ENCODE assay signal across 9 mouse cellular contexts in the genomic region with DNA sequence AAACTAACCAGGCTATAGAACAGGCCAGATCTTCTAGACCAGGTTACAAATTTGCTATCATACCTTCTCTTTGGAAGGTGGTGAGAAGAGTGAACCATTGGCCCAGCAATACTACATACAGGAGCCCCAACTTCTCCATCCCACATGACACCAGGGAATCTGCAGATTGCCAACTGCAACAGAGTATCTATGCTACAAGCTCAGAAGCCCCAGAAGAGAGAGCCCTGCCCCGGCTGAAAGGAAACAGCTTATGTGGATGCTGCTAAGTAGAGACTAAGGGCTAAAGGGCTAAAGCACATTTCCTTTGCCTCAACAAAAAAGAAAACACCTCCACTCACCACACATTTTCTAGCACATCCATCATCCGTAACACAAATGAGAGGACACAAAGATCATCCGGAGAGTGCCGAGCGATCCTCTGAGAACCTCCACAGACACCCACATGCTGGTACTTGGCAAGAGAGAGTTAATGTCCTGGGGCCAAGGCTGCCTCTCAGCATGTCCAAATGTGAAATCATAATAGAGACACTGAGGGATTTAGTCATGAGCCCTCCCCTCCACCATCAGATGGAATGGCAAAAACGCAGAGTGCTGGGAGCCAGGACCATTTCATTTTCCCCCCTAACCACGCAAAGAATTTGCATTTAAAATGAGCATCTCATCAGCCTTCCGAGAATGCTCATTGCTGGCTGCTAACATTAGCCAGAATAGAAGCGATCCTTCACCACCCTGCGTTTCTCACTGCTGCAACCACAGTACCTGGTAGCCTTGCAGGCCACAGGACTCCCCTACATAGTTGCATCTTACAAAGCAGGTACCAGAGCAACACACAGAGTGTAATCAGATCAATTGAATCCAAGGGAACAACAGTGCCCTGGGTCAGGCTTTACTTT. TPM values are rescaled to one million over a fixed set of nuclear protein-coding genes. Genes with fewer than 3 reads are reported as not detected.
DNase-seq lines count a peak whose midpoint lies in the region; ATAC-seq and TF ChIP-seq lines count a peak whose summit lies in the region.
"Had no signal": no experiment of that assay in that cellular context is flagged by ENCODE, and none has a peak within 500 bp of the region (broad histone marks: within the 10 kb centered on the region; RNA-seq: fewer than 3 reads in every experiment).

No protein-coding gene starts in this region.

- no peak overlapping the region for H3K27ac ChIP-seq in lung, embryonic 14.5 days (ENCODE audit: low read depth)
- no peak overlapping the region for H3K27ac ChIP-seq in lung, postnatal 0 days (ENCODE audit: low read length)
- H3K27ac ChIP-seq in hindbrain, embryonic 15.5 days (replicated peaks), result peak overlapping the region; percentile 23
- H3K27ac ChIP-seq in neural tube, embryonic 13.5 days (replicated peaks), result peak overlapping the region; percentile 59
- no peak overlapping the region for H3K27ac ChIP-seq in liver, embryonic 11.5 days (ENCODE audit: low read depth, low read length)

- no peak for TF ChIP-seq CTCF in lung, embryonic 14.5 days (IDR thresholded peaks at IDR 0.05; ENCODE audit: low read depth)
- no peak for TF ChIP-seq CTCF in lung, postnatal 0 days (IDR thresholded peaks at IDR 0.05)

- no peak overlapping the region for H3K4me2 ChIP-seq in lung, embryonic 14.5 days
- H3K4me2 ChIP-seq in lung, postnatal 0 days (replicated peaks; ENCODE audit: low read depth, low read length), result no peak overlapping the region
- H3K4me2 ChIP-seq in hindbrain, embryonic 15.5 days, result peak overlapping the region; percentile 13
- peak overlapping the region; percentile 27 for H3K4me2 ChIP-seq in neural tube, embryonic 13.5 days
- H3K4me2 ChIP-seq in liver, embryonic 11.5 days, result no peak overlapping the region

- no peaks in the 10 kb centered on the region for H3K36me3 ChIP-seq in lung, embryonic 14.5 days (ENCODE audit: insufficient read depth)
- no peaks in the 10 kb centered on the region for H3K36me3 ChIP-seq in lung, postnatal 0 days (ENCODE audit: insufficient read depth, low read length)
- H3K36me3 ChIP-seq in hindbrain, embryonic 15.5 days, result no peaks in the 10 kb centered on the region
- no peaks in the 10 kb centered on the region for H3K36me3 ChIP-seq in neural tube, embryonic 13.5 days
- H3K36me3 ChIP-seq in liver, embryonic 11.5 days (ENCODE audit: control insufficient read depth, insufficient read depth, low read length), result no peaks in the 10 kb centered on the region

- no peaks in the 10 kb centered on the region for H3K9me3 ChIP-seq in lung, embryonic 14.5 days (ENCODE audit: low read depth, low read length)
- H3K9me3 ChIP-seq in lung, postnatal 0 days (ENCODE audit: low read length), result no peaks in the 10 kb centered on the region
- no peaks in the 10 kb centered on the region for H3K9me3 ChIP-seq in hindbrain, embryonic 15.5 days
- no peaks in the 10 kb centered on the region for H3K9me3 ChIP-seq in neural tube, embryonic 13.5 days
- no peaks in the 10 kb centered on the region for H3K9me3 ChIP-seq in liver, embryonic 11.5 days (ENCODE audit: control insufficient read depth, low read length)
- H3K9me3 ChIP-seq: megakaryocyte, embryonic 14.5 days had no signal

- no peaks in the 10 kb centered on the region for H3K27me3 ChIP-seq in lung, embryonic 14.5 days (ENCODE audit: insufficient read depth, low read length)
- no peaks in the 10 kb centered on the region for H3K27me3 ChIP-seq in lung, postnatal 0 days (replicated peaks; ENCODE audit: insufficient read depth, low read length)
- H3K27me3 ChIP-seq in hindbrain, embryonic 15.5 days, result no peaks in the 10 kb centered on the region
- H3K27me3 ChIP-seq in neural tube, embryonic 13.5 days, result no peaks in the 10 kb centered on the region
- H3K27me3 ChIP-seq in liver, embryonic 11.5 days (replicated peaks; ENCODE audit: control insufficient read depth, insufficient read depth, low read length), result no peaks in the 10 kb centered on the region
- H3K27me3 ChIP-seq: megakaryocyte, embryonic 14.5 days had no signal

- DNase-seq in lung, embryonic 14.5 days, result peak; percentile 17
- no peak for DNase-seq in lung, postnatal 0 days (ENCODE audit: low spot score)
- peak; percentile 26 for DNase-seq in embryo, embryonic 11 days
- DNase-seq in kidney, postnatal 25 days, result no peak
- DNase-seq in liver, embryonic 11.5 days (ENCODE audit: low spot score), result no peak

- TF ChIP-seq EP300 in lung, postnatal 0 days (IDR thresholded peaks at IDR 0.05), result no peak

- WGBS in lung, embryonic 14.5 days, result 37% methylated on average over 10 of the region's 10 CpGs
- 60% methylated on average over 10 of the region's 10 CpGs for WGBS in lung, postnatal 0 days
- 14% methylated on average over 10 of the region's 10 CpGs for WGBS in hindbrain, embryonic 15.5 days
- 27% methylated on average over 10 of the region's 10 CpGs for WGBS in neural tube, embryonic 13.5 days
- WGBS in liver, embryonic 11.5 days, result 72% methylated on average over 10 of the region's 10 CpGs

- H3K4me1 ChIP-seq in lung, embryonic 14.5 days (ENCODE audit: insufficient read depth), result no peaks in the 10 kb centered on the region; the same call in 1 of the 2 replicates
- H3K4me1 ChIP-seq in lung, postnatal 0 days (ENCODE audit: insufficient read depth, low read depth, low read length), result no peaks in the 10 kb centered on the region
- H3K4me1 ChIP-seq in hindbrain, embryonic 15.5 days (replicated peaks), result peaks cover 30% of the 10 kb centered on the region
- peaks cover 31% of the 10 kb centered on the region for H3K4me1 ChIP-seq in neural tube, embryonic 13.5 days (replicated peaks)
- no peaks in the 10 kb centered on the region for H3K4me1 ChIP-seq in liver, embryonic 11.5 days (replicated peaks; ENCODE audit: control insufficient read depth, insufficient read depth, low read length)
- H3K4me1 ChIP-seq: megakaryocyte, embryonic 14.5 days had no signal

- no peak overlapping the region for H3K9ac ChIP-seq in lung, embryonic 14.5 days
- H3K9ac ChIP-seq in lung, postnatal 0 days (replicated peaks; ENCODE audit: low read depth), result no peak overlapping the region
- no peak overlapping the region for H3K9ac ChIP-seq in hindbrain, embryonic 15.5 days
- H3K9ac ChIP-seq in neural tube, embryonic 13.5 days, result 0 out of 2 replicates have a peak overlapping the region, but pooled peaks have one; percentile 27
- no peak overlapping the region for H3K9ac ChIP-seq in liver, embryonic 11.5 days (ENCODE audit: low read depth, low read length)

- H3K4me3 ChIP-seq in lung, embryonic 14.5 days (ENCODE audit: low read depth, low read length), result no peak overlapping the region
- no peak overlapping the region for H3K4me3 ChIP-seq in lung, postnatal 0 days (ENCODE audit: low read depth, low read length)
- H3K4me3 ChIP-seq in hindbrain, embryonic 15.5 days, result no peak overlapping the region
- no peak overlapping the region for H3K4me3 ChIP-seq in neural tube, embryonic 13.5 days
- no peak overlapping the region for H3K4me3 ChIP-seq in liver, embryonic 11.5 days (ENCODE audit: low read depth, low read length)
- H3K4me3 ChIP-seq: megakaryocyte, embryonic 14.5 days had no signal

- ATAC-seq in lung, embryonic 14.5 days (ENCODE audit: insufficient read depth), result no peak
- ATAC-seq in lung, postnatal 0 days, result no peak
- no peak for ATAC-seq in hindbrain, embryonic 15.5 days (ENCODE audit: low FRiP score, low read depth)
- ATAC-seq in neural tube, embryonic 13.5 days (ENCODE audit: low read depth), result peak; percentile 43; the same call in 1 of the 2 replicates
- no peak for ATAC-seq in megakaryocyte-erythroid progenitor cell, adult 5-6 weeks (replicated peaks; ENCODE audit: low FRiP score, low TSS enrichment, poor library complexity, severe bottlenecking)
- no peak for ATAC-seq in liver, embryonic 11.5 days (replicated peaks; ENCODE audit: low FRiP score)

RNA-seq across cellular contexts. Expression of a gene that starts 13.5 kb away (rescaled TPM):
- polyA plus RNA-seq in lung, embryonic 14.5 days (2014; fragmentation: Nextera tagmentation; extraction: Ambion mirVana), result 18.3 and 19.1 TPM in 2 replicates
- polyA plus RNA-seq in lung, postnatal 0 days (2015; fragmentation: Nextera tagmentation; extraction: Ambion mirVana), result 9.9 and 11.5 TPM in 2 replicates
- polyA plus RNA-seq in hindbrain, embryonic 15.5 days (2015; fragmentation: Nextera tagmentation; extraction: Ambion mirVana), result 32.6 and 38.3 TPM in 2 replicates
- 34.7 and 43.5 TPM in 2 replicates for polyA plus RNA-seq in neural tube, embryonic 13.5 days (2015; fragmentation: Nextera tagmentation; extraction: Ambion mirVana)
- total RNA-seq in megakaryocyte-erythroid progenitor cell, adult 5-6 weeks (2014; fragmentation: Nextera tagmentation), result not detected in 2 replicates
- 0.50 TPM in 1 of 2 replicates, not detected in the other for total RNA-seq in megakaryocyte-erythroid progenitor cell, adult 5-6 weeks (2017)
- polyA plus RNA-seq in liver, embryonic 11.5 days (2014; fragmentation: Nextera tagmentation; extraction: Ambion mirVana), result 10.2 and 12.7 TPM in 2 replicates

Comparison
In these comparisons a context has a peak if more than half of its experiments do, and no peak if none do; other contexts are left out.
1. DNase-seq: peak in lung, embryonic 14.5 days (single experiment) and embryo, embryonic 11 days (single experiment); none in lung, postnatal 0 days (single experiment), kidney, postnatal 25 days (0 of 2) and liver, embryonic 11.5 days (single experiment).
2. H3K27ac ChIP-seq: peak in hindbrain, embryonic 15.5 days (single experiment) and neural tube, embryonic 13.5 days (single experiment); none in lung, embryonic 14.5 days (single experiment), lung, postnatal 0 days (single experiment) and liver, embryonic 11.5 days (single experiment).
3. H3K4me2 ChIP-seq: peak in hindbrain, embryonic 15.5 days (single experiment) and neural tube, embryonic 13.5 days (single experiment); none in lung, embryonic 14.5 days (single experiment), lung, postnatal 0 days (single experiment) and liver, embryonic 11.5 days (single experiment).